8 mouse cellular contexts compared by ENCODE assay signal in genomic region chr5:148550393-148550792, GRCm38 (mm10). TPM values are rescaled to one million over a fixed set of nuclear protein-coding genes. Genes with fewer than 3 reads are reported as not detected.
A peak's percentile ranks its signal among the peaks of the same experiment; 100 is the strongest.
DNase-seq lines count a peak whose midpoint lies in the region; ATAC-seq and TF ChIP-seq lines count a peak whose summit lies in the region.

No protein-coding gene starts in this region.

- H3K27me3 ChIP-seq in forebrain, embryonic 15.5 days = no peaks in the 10 kb centered on the region
- no peaks in the 10 kb centered on the region for H3K27me3 ChIP-seq in kidney, adult 2 months (replicated peaks; ENCODE audit: control insufficient read depth, insufficient read depth, low read length)
- no peaks in the 10 kb centered on the region for H3K27me3 ChIP-seq in stomach, embryonic 14.5 days (ENCODE audit: control insufficient read depth, insufficient read depth, low read length)

- under 1% methylated on average over 6 of the region's 6 CpGs for WGBS in forebrain, embryonic 15.5 days
- under 1% methylated on average over 6 of the region's 6 CpGs for WGBS in kidney, adult 2 months
- 4% methylated on average over 6 of the region's 6 CpGs for WGBS in stomach, embryonic 14.5 days

- H3K4me3 ChIP-seq in forebrain, embryonic 15.5 days = peak overlapping the region; percentile 86
- peak overlapping the region; percentile 62 for H3K4me3 ChIP-seq in kidney, adult 2 months (ENCODE audit: insufficient read depth, low read depth, low read length)
- H3K4me3 ChIP-seq in stomach, embryonic 14.5 days (ENCODE audit: low read depth, low read length) = peak overlapping the region; percentile 64

- peak overlapping the region; percentile 59 for H3K4me2 ChIP-seq in forebrain, embryonic 15.5 days (replicated peaks)
- H3K4me2 ChIP-seq in stomach, embryonic 14.5 days (replicated peaks; ENCODE audit: low read depth, low read length) = peak overlapping the region; percentile 63

- no peaks in the 10 kb centered on the region for H3K36me3 ChIP-seq in forebrain, embryonic 15.5 days
- H3K36me3 ChIP-seq in kidney, adult 2 months (ENCODE audit: control insufficient read depth, insufficient read depth, low read length) = no peaks in the 10 kb centered on the region
- no peaks in the 10 kb centered on the region for H3K36me3 ChIP-seq in stomach, embryonic 14.5 days (ENCODE audit: control insufficient read depth, insufficient read depth, low read length)

- no peak for ATAC-seq in forebrain, embryonic 15.5 days (replicated peaks)
- ATAC-seq in stomach, embryonic 14.5 days (ENCODE audit: insufficient number of reproducible peaks, insufficient read depth, low FRiP score, low read depth) = no peak
- no peak for ATAC-seq in activated CD4-positive, CD25-positive, alpha-beta regulatory T cell, adult 4 months

- H3K9me3 ChIP-seq in forebrain, embryonic 15.5 days = no peaks in the 10 kb centered on the region
- H3K9me3 ChIP-seq in stomach, embryonic 14.5 days (ENCODE audit: control insufficient read depth, low read depth, low read length) = no peaks in the 10 kb centered on the region

- peak overlapping the region; percentile 84 for H3K9ac ChIP-seq in forebrain, embryonic 15.5 days (replicated peaks)
- peak overlapping the region; percentile 36; the same call in 1 of the 2 replicates for H3K9ac ChIP-seq in stomach, embryonic 14.5 days (replicated peaks; ENCODE audit: low read depth, low read length)

- H3K27ac ChIP-seq in forebrain, embryonic 15.5 days (replicated peaks) = peak overlapping the region; percentile 52
- peak overlapping the region; percentile 65 for H3K27ac ChIP-seq in kidney, adult 2 months (ENCODE audit: insufficient read depth, low read depth, low read length)
- H3K27ac ChIP-seq in stomach, embryonic 14.5 days (ENCODE audit: low read length) = no peak overlapping the region; the same call in 1 of the 2 replicates

- peaks cover 55% of the 10 kb centered on the region for H3K4me1 ChIP-seq in forebrain, embryonic 15.5 days
- H3K4me1 ChIP-seq in kidney, adult 2 months (ENCODE audit: control insufficient read depth, insufficient read depth, low read length) = peaks cover 35% of the 10 kb centered on the region
- H3K4me1 ChIP-seq in stomach, embryonic 14.5 days (ENCODE audit: control insufficient read depth, insufficient read depth, low read length) = peaks cover 32% of the 10 kb centered on the region; the same call in 1 of the 2 replicates

- no peak for TF ChIP-seq POLR2A in kidney, adult 2 months (IDR thresholded peaks at IDR 0.05; ENCODE audit: low read depth, low read length)

- peak; percentile 54 to 56 for DNase-seq in left cerebral cortex, postnatal 14 days (ENCODE audit: low spot score in 2 of 2)
- DNase-seq in left cerebral cortex, adult 11 months (ENCODE audit: low spot score) = no peak
- peak; percentile 36 for DNase-seq in adipocyte (ENCODE audit: low spot score)
- peak; percentile 51 for DNase-seq in kidney, adult 2 months
- DNase-seq in lung, postnatal 10 days = peak; percentile 33

- intact Hi-C loops in left cerebral cortex, postnatal 14 days (cut with DNase I) = loop anchor here (5.0 kb wide), 1 partner anchor 147 kb away; no protein-coding TSS in a partner anchor

- no peak for TF ChIP-seq CTCF in kidney, adult 2 months (conservative IDR thresholded peaks at IDR 0.05; ENCODE audit: insufficient read depth, insufficient read length, low read depth, low read length)

RNA-seq across cellular contexts. Expression of gene Ubl3, which starts 2.2 kb away (rescaled TPM):
- 100 to 1,000 TPM; 177 to 179 TPM for total RNA-seq in left cerebral cortex, postnatal 14 days (2021)
- polyA plus RNA-seq in forebrain, embryonic 15.5 days (2015; fragmentation: Nextera tagmentation; extraction: Ambion mirVana) = 87.8 and 91.1 TPM in 2 replicates
- polyA plus RNA-seq in kidney, adult 2 months (2012; rRNA removed) = 71.2 and 71.3 TPM in 2 replicates
- 69.5 and 76.3 TPM in 2 replicates for polyA plus RNA-seq in stomach, embryonic 14.5 days (2014; fragmentation: Nextera tagmentation; extraction: Ambion mirVana)
- polyA plus RNA-seq in activated CD4-positive, CD25-positive, alpha-beta regulatory T cell, adult 4 months (2017; shearing (Covaris generic)) = 100 to 1,000 TPM in 1 of 2 experiments, 10 to 100 TPM in 1; 86.3 to 124 TPM
